Mouse (Mus musculus): Measurements from ENCODE around the gene Rbms3.

- TF ChIP-seq CTCF (IDR thresholded peaks at IDR 0.05; ENCODE audit: control insufficient read depth, insufficient read depth, low read length) (no peak), POLR2A (IDR thresholded peaks at IDR 0.05; ENCODE audit: borderline replicate concordance, control insufficient read depth, low read depth, low read length) (no peak)
These were observed 250.2 kb downstream of the Rbms3 start for GRCm38 (mm10) chr9:117379448-117379983.

All from bone marrow, adult 2 months (tissue).